Mouse (Mus musculus): ENCODE data around the gene Cbarp.
A peak's percentile ranks its signal among the peaks of the same experiment; 100 is the strongest.

Gene Cbarp

GRCm38 (mm10) chr10:80121639-80122038, 19.0 kb downstream of the Cbarp start:
- no peak for DNase-seq

GRCm38 (mm10) chr10:80120146-80120545, 20.5 kb downstream of the Cbarp start:
- DNase-seq: no peak

- no peak for DNase-seq
Measured at GRCm38 (mm10) chr10:80118552-80118951, 22.1 kb downstream of the Cbarp start.

- DNase-seq: no peak
Measured at GRCm38 (mm10) chr10:80117736-80118135, 22.9 kb downstream of the Cbarp start.

GRCm38 (mm10) chr10:80116927-80117691, 23.5 kb downstream of the Cbarp start:
- peak; percentile 35 to 78 for DNase-seq

- DNase-seq: no peak
Measured at GRCm38 (mm10) chr10:80116563-80116926, 24.1 kb downstream of the Cbarp start.

GRCm38 (mm10) chr10:80115944-80116335, 24.7 kb downstream of the Cbarp start:
- no peak for DNase-seq

GRCm38 (mm10) chr10:80115290-80115943, 25.2 kb downstream of the Cbarp start, which contains the start of gene Stk11:
Gene Stk11, plus strand, starts transcription at chr10:80115803.
- peak; percentile 100 for DNase-seq

GRCm38 (mm10) chr10:80114341-80115284, 26.0 kb downstream of the Cbarp start:
- DNase-seq: peak; percentile 96 to 98

GRCm38 (mm10) chr10:80107678-80108077, 33.0 kb downstream of the Cbarp start:
- no peak for DNase-seq

GRCm38 (mm10) chr10:80105926-80106325, 34.7 kb downstream of the Cbarp start:
- no peak for DNase-seq

GRCm38 (mm10) chr10:80105460-80105859, 35.2 kb downstream of the Cbarp start, which contains the start of gene Sbno2:
Gene Sbno2, minus strand, starts transcription at chr10:80105571.
- DNase-seq: no peak

GRCm38 (mm10) chr10:80104181-80104580, 36.5 kb downstream of the Cbarp start:
- DNase-seq: no peak

- DNase-seq: no peak
Measured at GRCm38 (mm10) chr10:80103032-80103431, 37.6 kb downstream of the Cbarp start.

- DNase-seq: peak; percentile 90 to 94
Measured at GRCm38 (mm10) chr10:80102216-80102915, 38.3 kb downstream of the Cbarp start.

GRCm38 (mm10) chr10:80100982-80101381, 39.7 kb downstream of the Cbarp start:
- peak; percentile 62 to 83 for DNase-seq

GRCm38 (mm10) chr10:80098630-80099029, 42.0 kb downstream of the Cbarp start:
- DNase-seq: peak in 1 of 2 experiments; percentile 68

- DNase-seq: no peak
Measured at GRCm38 (mm10) chr10:80097275-80097674, 43.4 kb downstream of the Cbarp start.

- DNase-seq: peak in 1 of 2 experiments; percentile 69
Measured at GRCm38 (mm10) chr10:80095547-80095946, 45.1 kb downstream of the Cbarp start.

GRCm38 (mm10) chr10:80094684-80095083, 46.0 kb downstream of the Cbarp start:
- peak; percentile 55 to 84 for DNase-seq

GRCm38 (mm10) chr10:80094085-80094484, 46.5 kb downstream of the Cbarp start:
- no peak for DNase-seq

- peak in 1 of 2 experiments; percentile 66 for DNase-seq
Measured at GRCm38 (mm10) chr10:80092690-80093089, 47.9 kb downstream of the Cbarp start.
